Mouse (Mus musculus) thymus, postnatal 4 days (tissue): Measurements from ENCODE around the gene Fpgs.

Source experiments
- DNase-seq: peaks from one replicate; pipeline ENCODE4 v3.0.0; 2021

Gene Fpgs

DNA sequence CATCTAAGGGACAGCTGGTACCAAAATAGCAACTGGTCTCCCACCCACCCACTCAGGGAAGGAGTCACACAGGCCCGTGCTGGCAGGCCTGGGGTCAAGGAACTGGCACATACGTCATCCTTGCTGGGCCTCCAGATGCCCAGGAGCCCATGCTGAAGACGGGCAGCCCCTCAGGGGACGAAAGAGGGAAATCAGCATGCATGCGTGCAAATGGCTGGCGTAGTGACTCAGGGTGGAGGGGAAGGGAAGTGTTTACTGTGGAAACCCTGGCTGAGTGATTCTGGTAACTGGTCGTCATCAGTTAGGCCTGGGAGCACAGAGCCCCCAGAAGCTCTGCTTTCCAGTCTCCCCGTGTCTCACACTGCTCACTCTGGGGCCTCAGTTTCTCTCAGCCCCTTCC lies 38.6 kb downstream of the Fpgs start:
- no peak for DNase-seq

DNA sequence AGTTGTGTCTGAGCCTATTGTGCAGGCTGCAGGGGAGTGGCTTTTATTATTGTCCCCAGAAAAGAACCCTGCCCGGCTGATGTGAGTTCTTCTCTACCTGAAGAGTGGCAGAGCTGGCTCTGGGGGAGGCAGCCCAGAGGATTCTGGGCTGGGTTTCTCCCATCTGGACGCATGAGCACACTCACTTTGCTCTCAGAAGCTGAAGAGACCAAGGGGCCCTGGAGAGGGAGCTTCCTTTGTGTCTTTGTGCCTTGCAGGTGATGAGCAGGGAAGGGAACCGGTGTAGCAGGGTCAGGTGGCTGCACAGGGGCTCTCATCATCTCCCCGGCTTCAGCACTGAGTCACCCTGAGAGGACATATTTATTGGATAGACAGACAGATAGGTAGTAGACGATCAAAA lies 41.7 kb downstream of the Fpgs start:
- DNase-seq = peak; percentile 52

DNA sequence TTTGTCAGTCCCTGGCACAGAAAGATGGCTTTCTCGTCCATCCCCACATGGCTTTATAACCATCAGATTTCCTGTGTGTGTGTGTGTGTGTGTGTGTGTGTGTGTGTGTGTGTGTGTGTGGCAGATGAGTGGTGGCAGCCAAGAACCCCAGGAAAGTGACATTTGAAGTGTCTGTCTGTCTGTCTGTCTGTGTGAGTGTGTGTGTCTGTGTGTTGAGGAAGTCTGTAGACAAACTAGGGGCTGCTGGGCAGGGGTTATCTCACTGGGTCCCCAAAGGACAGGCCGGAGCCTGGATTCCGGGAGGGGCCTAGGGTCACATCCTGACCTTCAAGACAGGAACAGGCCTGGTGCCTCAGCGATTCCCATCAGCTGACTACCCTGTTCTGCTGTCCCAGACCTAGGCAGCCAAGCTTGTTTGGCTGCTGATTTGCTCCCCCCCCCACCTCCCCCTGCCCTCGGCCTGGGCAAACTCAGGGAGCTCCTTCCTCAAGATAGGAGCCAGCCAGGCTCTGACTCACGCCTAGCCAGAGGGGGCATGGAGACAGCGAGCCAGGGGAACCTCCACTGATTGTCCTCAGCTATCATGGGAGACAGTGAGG lies 42.3 kb downstream of the Fpgs start:
- no peak for DNase-seq

DNA sequence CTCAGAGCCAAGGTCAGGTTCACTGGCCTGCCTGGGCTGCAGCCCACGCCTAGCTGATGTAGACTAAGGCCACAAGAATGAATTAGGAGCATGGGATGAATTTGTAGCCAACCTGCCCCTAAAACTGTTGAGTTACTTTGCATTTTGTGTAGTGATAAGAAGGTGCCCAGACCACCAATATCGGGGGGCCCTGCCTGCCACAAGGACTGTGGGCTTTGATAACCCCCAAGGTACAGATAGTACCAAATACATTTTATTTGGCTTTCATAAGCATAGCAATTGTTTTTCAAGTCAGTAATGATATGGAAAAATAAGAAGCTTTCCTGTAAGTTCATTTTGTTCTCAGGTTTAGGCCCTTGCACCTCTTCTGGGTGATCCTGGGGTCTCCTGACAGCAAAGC lies 45.1 kb downstream of the Fpgs start:
- DNase-seq = no peak

DNA sequence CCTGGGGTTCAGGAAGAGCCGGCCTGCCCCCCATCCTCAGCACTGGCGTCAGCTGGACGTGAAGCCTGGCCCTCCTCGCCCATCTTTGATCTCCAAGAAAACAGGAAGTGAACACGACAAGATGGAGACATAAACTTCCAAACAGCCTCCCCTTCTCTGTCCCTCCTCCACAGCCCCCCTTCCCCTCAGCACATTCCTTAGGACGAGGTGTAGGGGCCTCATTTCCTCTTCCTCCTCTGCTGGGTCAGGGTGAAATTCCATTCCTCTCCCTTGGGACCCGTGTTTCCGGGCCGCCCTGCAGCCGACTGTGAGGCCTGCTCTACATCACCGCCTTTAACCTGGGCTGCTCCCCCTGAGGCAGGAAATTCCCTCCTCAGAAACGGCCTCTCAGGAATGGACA lies 48.1 kb downstream of the Fpgs start:
- DNase-seq = no peak

DNA sequence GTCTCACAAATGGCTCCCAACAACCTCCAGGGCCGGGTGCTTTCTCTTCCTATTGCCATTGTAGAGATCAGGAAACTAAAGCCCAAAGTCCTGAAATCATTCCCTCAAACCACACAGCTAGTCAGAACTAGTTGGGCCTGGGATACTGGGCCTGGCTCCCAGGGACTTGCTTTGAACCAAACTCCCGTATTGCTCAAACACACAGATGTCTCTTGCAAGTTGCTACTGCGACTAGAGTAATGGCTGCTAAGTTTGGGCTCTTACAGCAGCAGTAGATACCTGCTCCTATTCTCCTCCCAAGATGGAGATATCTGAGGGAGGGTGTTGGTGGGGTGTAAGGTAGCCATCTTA lies 48.6 kb downstream of the Fpgs start:
- no peak for DNase-seq

DNA sequence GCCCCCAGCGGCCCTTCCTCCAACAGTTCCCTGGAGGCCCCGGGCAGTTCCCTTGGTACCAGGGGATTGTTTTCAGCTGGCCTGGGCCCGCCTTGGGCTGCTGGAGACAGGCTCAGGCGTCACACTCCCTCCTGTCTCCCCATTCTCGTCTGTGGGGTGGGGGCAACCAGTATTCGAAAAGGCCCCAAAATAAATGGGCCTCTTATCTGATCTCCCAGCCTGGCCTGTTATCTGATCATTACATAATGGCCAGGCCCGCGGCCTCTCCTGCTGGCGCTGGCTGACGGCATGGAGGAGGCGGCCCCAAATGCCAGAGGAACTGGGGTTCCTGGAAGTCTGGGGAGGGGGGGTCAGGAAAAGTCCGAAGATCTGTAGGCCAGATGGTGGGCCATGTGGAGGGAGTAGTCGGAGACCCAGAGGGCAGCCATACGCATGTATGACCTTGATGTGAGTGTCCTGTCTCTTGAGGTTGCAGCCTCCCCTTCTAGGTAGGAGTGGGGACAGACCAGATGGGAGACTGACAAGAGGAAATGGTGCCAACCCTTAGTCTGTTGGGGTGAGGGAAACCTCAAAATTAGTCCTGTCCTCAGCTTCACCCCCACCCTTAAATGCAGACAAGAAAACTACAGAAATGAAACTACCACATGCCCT lies 49.1 kb downstream of the Fpgs start:
- no peak for DNase-seq

DNA sequence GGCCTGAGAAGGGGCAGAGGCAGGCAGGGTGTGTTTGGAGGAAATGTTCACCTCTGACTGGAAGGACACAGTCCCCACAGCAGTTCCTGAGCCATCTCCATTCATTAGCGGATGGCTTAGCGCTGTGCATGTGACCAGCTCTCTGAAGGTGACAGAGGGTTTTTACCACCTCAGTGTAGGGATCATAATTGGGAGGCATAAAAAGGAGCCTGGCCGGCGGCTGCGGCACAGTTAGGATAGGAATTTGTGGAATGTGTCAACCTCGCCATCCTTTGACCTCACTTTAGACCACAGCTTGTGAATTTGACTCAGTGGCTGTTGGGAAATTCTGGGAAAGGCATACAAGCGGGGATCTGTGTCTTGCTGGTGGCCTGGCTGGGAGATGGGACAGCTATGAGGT lies 50.2 kb downstream of the Fpgs start:
- DNase-seq = no peak

DNA sequence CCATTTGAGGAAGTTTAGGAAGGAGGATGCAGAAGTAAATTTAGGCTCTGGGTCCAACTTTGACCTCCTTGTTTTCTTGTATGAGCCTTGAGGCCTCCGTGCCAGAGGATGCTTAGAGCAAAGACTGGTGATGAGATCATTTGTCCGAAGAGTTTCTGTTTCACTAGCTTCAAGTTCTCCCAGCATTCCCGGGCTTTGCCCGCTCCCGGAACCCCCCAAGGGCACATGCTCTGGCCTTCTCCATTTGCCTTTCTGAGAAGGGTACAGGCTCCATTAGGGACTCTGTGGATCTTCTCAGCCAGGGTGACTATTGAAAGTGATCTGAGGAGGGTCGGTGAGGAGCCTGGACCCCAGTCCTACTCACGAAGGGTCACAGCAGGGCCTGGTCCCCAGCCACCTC lies 56.6 kb downstream of the Fpgs start:
- no peak for DNase-seq

DNA sequence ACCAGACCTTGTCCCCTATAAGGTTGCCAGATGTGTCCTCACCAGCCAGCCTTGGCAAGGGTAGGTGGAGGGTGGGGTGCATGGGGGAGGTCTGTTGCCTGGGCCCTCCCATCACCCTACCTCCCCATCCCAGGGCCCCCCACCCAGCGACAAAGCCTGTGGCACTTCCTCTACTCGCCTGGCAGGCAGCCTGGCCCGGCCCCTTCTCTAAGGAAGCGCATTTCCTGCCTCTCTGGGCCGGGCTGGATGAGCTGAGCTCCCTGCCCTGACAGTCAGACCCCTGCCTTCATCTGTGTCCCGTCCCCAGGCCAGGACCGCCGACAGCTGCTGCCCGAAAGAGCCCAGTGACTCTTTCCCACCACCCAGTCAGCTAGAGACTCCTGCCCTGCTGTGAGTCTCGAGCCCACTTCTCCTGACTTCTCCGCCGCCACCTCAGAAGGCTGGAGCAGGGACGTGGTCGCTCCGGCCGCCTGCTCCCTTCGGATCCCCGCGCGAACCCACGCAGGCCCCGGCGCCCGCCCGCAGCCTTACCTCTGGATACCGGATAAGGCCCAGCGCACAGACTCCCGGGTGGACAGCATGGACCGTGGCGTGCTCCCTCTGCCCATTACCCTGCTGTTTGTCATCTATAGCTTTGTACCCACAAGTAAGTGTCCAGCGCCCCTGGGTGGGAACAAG lies 57.4 kb downstream of the Fpgs start, which contains the start of gene Eng:
Gene Eng (plus strand): TSS at position 217 of the 678 bp plus-strand sequence.
- DNase-seq = peak; percentile 75

DNA sequence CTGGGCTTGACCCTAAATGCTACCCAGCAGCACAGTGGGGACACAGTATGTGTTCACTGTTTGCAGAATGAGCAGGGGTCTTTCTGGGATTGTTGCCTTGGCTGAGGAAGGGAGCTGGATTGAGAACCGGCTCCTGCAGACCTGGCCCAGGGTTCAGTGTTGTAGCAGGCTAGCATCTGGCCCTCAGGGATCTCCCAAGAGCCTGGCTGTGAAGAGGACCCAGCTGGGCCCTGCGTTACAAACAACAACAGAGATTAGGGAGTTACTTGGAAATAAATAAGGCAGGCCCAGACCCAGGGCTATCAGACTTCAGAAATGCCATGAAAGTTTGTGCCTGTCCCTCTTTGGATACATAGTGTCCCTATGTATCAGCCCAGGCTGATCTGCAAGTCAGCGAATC lies 58.3 kb downstream of the Fpgs start:
- DNase-seq = no peak

DNA sequence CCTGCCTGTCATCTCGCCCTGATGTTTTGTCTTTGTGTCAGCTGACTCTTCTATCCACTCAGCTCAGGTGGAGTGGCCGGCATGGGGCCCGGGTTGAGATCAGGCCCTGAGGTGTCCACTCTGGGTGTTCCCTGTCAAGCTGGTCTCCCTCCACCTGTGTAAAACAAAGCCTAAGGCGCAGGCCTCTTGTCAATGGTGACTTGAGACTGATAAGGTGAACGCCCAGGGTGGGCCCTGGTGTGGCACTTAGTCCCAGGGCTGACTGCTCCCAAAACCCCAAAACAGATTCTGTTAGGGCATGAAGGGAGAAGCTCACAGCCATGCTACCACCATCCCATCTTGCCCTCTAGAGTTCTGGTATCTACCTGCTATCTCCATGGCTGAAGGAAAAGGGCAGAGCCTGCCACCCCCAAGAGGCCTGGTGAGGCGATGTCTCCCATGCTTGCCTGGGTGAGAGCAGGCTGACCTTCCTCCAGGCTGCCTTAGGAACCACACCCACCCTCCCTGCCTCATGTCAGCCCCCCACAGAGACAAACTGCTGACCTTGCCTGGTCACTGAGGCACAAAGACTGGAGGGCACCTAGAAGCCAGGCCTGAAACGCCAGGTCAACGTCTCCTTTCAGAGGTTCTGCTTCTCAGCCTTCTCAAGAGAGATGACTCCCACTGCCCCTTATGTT lies 59.0 kb downstream of the Fpgs start:
- DNase-seq = no peak

DNA sequence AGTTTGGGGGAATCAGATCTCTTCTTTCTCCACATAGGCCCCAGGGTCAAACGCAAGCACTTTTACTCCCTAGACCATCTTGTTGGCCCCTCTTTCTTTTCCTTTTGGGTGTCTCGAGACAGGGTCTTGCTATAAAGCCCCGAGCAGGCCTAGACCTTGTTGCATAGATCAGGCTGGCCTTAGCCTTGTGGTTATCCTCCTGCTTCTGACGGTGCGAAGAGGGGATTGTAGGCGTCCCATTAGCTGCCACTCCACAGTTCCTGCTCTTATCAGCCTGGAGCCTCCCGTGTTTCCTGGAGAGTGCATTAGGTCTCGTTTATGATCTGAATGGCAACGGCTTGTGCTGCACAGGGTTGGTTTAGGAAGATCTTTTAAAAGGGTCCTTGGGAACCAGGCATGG lies 59.9 kb downstream of the Fpgs start:
- DNase-seq = no peak

DNA sequence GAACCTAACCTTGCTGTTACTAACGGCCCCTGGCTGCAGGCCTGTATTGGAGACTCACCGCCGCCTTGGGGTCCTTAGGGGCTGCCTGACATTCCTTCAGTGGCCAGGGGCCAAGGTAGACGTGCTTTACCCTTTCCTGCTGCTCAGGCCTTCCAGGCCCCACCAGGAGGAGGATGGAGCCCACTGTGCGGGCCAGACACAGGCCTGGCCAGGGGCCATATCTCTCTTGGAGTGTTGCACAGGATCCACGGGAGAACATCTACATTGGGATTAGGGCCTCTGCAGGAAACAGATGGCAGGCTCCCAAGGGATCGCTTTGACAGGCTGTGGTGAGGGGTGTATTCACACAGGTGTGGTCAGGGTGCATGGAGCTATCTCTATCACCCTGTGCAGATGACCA lies 61.1 kb downstream of the Fpgs start:
- DNase-seq = no peak

DNA sequence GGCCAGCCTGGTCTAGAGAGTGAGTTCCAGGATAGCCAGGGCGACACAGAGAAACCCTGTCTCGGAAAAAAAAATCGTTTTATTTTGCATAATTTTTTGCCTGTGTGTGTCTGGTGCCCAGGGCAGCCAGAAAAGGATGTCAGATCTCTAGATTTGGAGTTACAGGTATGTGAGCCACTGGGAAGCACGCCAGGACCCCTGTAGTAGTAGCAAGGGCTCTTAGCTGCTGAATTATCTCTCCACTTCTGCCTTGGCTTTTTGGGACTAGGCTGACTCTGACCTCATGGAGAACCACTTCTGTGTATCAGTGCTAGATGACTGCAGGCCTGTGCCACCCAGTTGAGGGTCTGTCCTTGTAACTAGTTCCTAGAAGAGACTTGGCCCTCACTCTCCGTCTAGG lies 62.1 kb downstream of the Fpgs start:
- DNase-seq = no peak

DNA sequence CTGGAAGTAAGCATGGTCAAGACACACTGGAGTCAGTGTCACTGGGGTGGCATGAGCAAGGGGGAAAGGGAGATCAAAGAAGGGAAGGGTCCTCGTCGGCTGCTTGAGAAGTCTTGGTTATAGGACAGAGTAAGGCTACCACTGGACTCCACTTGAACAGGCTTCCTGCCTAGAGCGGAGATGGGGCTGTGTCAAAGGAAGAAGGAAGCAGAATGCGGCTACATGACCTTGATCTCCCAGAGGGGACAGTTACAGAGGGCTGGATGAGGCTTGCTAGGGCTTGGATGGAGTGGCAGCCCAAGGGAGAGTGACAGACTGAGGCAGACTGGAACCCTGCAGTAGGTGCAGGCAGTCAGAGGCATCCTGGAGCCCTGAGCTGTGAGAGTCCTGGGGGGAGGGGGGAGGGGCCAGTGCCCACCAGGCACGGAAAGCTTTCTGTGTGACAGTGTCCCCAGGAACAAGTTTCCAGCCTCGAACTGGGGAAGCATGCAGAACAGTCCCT lies 63.3 kb downstream of the Fpgs start:
- DNase-seq = no peak

DNA sequence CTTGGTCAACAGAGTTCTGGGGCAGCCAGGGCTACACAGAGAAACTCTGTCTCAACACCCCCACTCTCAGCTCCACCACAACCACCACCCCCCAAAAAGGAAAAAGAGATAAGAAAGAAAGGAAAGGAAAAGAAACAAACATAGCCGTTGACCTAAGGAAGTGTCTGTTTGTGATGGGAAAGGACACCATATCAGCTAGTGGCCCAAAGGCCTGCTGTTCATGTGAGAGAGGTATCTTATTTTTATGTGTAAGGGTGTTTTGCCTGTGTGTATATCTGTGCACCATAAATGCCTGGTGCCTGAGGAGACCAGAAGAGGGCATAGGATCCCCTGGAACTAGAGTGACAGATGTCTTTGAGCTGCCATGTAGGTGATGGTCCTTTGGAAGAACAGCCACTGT lies 64.3 kb downstream of the Fpgs start:
- no peak for DNase-seq

DNA sequence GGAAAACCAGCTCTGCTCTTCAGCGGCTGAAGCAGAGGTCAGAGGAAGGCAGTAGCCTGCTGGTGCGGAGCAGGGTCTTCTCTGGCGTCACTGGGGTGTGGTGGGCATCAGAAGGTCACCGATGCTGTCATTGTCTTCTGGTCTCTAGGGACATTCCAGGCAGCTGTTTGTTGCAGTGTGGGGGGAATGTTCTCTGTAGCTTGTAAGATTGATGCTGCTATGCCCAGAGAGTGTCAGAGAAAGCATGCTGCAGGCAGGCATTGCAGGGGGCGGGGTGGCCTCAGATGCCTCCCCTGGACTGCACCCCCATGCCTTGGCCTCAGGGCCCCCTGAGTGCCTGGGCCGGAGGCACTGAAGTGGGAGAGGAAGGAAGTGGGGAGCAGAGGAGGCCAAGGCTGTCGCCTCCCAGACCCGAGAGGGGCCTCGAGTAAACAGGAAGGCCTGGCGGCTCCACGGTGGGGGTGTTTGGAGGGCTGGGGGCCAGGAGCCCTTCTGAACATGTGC lies 66.1 kb downstream of the Fpgs start:
- DNase-seq = peak; percentile 85

DNA sequence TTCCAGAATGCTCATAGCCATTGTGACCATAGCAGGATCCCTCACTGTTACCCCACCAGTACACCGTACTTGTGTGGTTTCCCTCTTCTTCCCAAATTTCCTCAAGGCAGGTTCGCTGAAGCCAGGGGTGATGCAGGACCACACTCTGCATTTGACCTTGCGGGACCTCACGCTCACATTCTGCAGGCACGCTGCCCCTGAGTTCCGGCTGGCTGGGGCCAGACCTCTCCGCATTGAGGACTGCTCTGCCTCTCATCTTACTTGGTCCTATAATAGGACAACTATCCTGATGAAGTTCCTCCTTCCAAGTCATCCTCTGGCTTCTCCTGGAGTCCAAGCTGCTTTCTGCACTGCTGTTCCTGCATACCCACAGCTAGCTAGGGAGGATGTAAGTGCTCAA lies 67.3 kb downstream of the Fpgs start:
- DNase-seq = no peak

DNA sequence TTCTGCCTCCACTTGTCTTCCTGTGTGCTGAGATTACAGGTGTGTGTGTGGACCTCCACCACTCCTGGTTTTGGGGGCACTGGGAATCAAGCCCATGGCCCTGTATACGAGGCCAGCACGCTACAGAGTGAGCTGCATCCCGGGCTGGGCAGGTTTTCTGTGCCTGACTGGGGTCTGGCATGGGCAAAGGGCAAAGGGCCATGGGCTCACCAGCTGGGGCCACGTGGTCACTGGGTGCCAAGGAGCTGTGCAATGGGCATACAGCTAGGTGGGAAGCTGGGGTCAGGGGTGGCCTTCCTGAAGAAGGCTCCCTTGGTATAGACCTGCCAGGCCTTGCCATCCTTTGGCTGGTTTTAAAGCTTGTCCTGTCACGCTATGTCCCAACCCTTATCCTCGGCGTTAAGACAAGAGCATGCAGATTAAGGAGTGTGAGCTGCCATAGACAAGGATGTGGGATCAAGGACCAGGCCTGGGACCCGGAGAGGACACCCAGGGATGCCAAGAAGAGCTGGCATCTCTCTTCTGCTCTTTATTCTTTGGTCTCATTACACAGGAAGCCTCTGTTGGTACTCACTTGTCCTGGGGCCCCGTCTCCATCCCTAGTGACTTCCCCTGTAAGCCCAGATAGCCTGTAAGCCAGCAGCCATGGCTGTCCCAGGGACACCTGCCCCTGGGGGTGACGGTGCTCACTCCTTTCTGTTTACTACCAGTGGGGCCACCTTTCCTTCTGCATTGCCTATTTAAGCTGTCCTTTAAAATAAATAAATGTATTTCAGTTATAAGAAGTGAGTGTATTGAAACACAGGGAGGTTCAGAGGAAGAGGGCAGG lies 69.5 kb downstream of the Fpgs start:
- no peak for DNase-seq

DNA sequence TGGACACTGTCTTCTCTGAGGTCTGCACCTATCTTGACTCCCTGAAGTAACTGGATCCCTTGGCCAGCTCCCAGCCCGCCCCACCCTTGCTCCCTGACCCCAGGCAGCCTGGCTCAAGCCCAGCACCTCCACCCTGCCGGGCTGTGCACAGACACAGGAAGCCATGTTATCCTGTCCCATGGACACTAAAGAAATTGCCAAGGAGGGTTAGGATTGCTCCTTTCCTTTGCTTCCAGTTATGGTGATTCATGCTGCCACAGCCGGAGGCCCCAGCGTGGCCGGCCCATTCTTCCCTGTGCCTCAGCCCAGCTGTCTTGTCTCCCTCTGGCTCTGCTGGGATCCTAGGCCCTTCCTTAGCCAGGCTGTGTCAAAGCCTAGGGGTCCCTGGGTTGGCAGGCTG lies 70.3 kb downstream of the Fpgs start:
- DNase-seq = no peak
